Comparison of ENCODE assay signal across 14 mouse cellular contexts in genomic region chr5:142505695-142506423, GRCm38 (mm10). TPM values are rescaled to one million over a fixed set of nuclear protein-coding genes. Genes with fewer than 3 reads are reported as not detected.
DNase-seq lines count a peak whose midpoint lies in the region; ATAC-seq lines count a peak whose summit lies in the region.
"Had no signal": no experiment of that assay in that cellular context is flagged by ENCODE, and none has a peak within 500 bp of the region (broad histone marks: within the 10 kb centered on the region; RNA-seq: fewer than 3 reads in every experiment).

No protein-coding gene starts in this region.

- H3K27me3 ChIP-seq in hindbrain, embryonic 14.5 days (ENCODE audit: control insufficient read depth, insufficient read depth, low read length), result no peaks in the 10 kb centered on the region
- peaks cover 10% of the 10 kb centered on the region; the same call in 1 of the 2 replicates for H3K27me3 ChIP-seq in hindbrain, embryonic 12.5 days
- H3K27me3 ChIP-seq: embryonic facial prominence, embryonic 12.5 days; limb, embryonic 15.5 days; midbrain, embryonic 13.5 days had no signal

- peaks cover 11% of the 10 kb centered on the region; the same call in 1 of the 2 replicates for H3K36me3 ChIP-seq in hindbrain, embryonic 14.5 days (replicated peaks; ENCODE audit: control insufficient read depth, insufficient read depth)
- no peaks in the 10 kb centered on the region for H3K36me3 ChIP-seq in hindbrain, embryonic 12.5 days
- H3K36me3 ChIP-seq: embryonic facial prominence, embryonic 12.5 days; limb, embryonic 15.5 days had no signal

- 79% methylated on average over 3 of the region's 3 CpGs for WGBS in hindbrain, embryonic 14.5 days
- 70% methylated on average over 3 of the region's 3 CpGs for WGBS in hindbrain, embryonic 12.5 days

- 0 out of 2 replicates have a peak overlapping the region, but pooled peaks have one; percentile 10 for H3K4me2 ChIP-seq in hindbrain, embryonic 14.5 days (replicated peaks)
- no peak overlapping the region for H3K4me2 ChIP-seq in hindbrain, embryonic 12.5 days (replicated peaks)
- H3K4me2 ChIP-seq: embryonic facial prominence, embryonic 12.5 days; limb, embryonic 15.5 days; midbrain, embryonic 13.5 days had no signal

- no peak overlapping the region for H3K9ac ChIP-seq in hindbrain, embryonic 14.5 days
- no peak overlapping the region for H3K9ac ChIP-seq in hindbrain, embryonic 12.5 days
- H3K9ac ChIP-seq: embryonic facial prominence, embryonic 12.5 days; limb, embryonic 15.5 days had no signal

- H3K9me3 ChIP-seq in hindbrain, embryonic 14.5 days (ENCODE audit: control insufficient read depth, low read length), result no peaks in the 10 kb centered on the region
- H3K9me3 ChIP-seq in hindbrain, embryonic 12.5 days (replicated peaks), result no peaks in the 10 kb centered on the region
- H3K9me3 ChIP-seq: embryonic facial prominence, embryonic 12.5 days; limb, embryonic 15.5 days; midbrain, embryonic 13.5 days had no signal

- H3K4me3 ChIP-seq in hindbrain, embryonic 14.5 days (replicated peaks; ENCODE audit: low read length), result no peak overlapping the region
- no peak overlapping the region for H3K4me3 ChIP-seq in hindbrain, embryonic 12.5 days
- H3K4me3 ChIP-seq: embryonic facial prominence, embryonic 12.5 days; limb, embryonic 15.5 days; midbrain, embryonic 13.5 days had no signal

- DNase-seq in CD4-positive, CD25-positive, alpha-beta regulatory T cell, adult 2 months (ENCODE audit: low read depth, low spot score), result peak; percentile 16
- DNase-seq in hindbrain, embryonic 14.5 days (ENCODE audit: low spot score), result no peak
- peak; percentile 36 for DNase-seq in A20 (ENCODE audit: low read depth, low spot score)
- DNase-seq in brain, adult 2 months (ENCODE audit: low read depth, low spot score), result peak; percentile 62
- DNase-seq in left cerebral cortex, adult 8-10 months (ENCODE audit: low spot score in 2 of 2), result no peak
- DNase-seq in left cerebral cortex, adult 18-20 months (ENCODE audit: low spot score in 2 of 2), result no peak
- DNase-seq: kidney, postnatal 14 days had no signal

- no peak overlapping the region for H3K27ac ChIP-seq in hindbrain, embryonic 14.5 days
- no peak overlapping the region for H3K27ac ChIP-seq in hindbrain, embryonic 12.5 days
- H3K27ac ChIP-seq: embryonic facial prominence, embryonic 12.5 days; limb, embryonic 15.5 days; midbrain, embryonic 13.5 days had no signal

- no peak for ATAC-seq in CD4-positive, CD25-positive, alpha-beta regulatory T cell, adult 4 months
- ATAC-seq in hindbrain, embryonic 14.5 days (ENCODE audit: low FRiP score), result no peak
- no peak for ATAC-seq in hindbrain, embryonic 12.5 days (ENCODE audit: low FRiP score)
- ATAC-seq: midbrain, embryonic 13.5 days had no signal

- peaks cover 20% of the 10 kb centered on the region for H3K4me1 ChIP-seq in hindbrain, embryonic 14.5 days (replicated peaks; ENCODE audit: control insufficient read depth, insufficient read depth, low read length)
- H3K4me1 ChIP-seq in hindbrain, embryonic 12.5 days, result peaks cover 16% of the 10 kb centered on the region

RNA-seq across cellular contexts. Expression of gene Papolb, which starts 24.0 kb away (rescaled TPM):
- not detected for polyA plus RNA-seq in CD4-positive, CD25-positive, alpha-beta regulatory T cell, adult 4 months (2017; shearing (Covaris generic))
- 0.23 and 0.25 TPM in 2 replicates for polyA plus RNA-seq in hindbrain, embryonic 14.5 days (2014; fragmentation: Nextera tagmentation; extraction: Ambion mirVana)
- 0.32 and 0.36 TPM in 2 replicates for polyA plus RNA-seq in hindbrain, embryonic 12.5 days (2016; fragmentation: Nextera tagmentation; extraction: Ambion mirVana)
- total RNA-seq in left cerebral cortex, adult 8-10 months (2022), result under 1 TPM; 0.58 to 0.81 (median 0.66) TPM
- under 1 TPM; 0.81 to 0.91 TPM for total RNA-seq in left cerebral cortex, adult 18-20 months (2021)
- total RNA-seq: neutrophil, adult 5-6 weeks had no signal
- polyA plus RNA-seq: spleen, adult 2 months had no signal

RNA-seq across cellular contexts. Expression of gene Ap5z1, which starts 42.1 kb away (rescaled TPM):
- polyA plus RNA-seq in CD4-positive, CD25-positive, alpha-beta regulatory T cell, adult 4 months (2017; shearing (Covaris generic)), result 10 to 100 TPM; 19.5 to 28.9 TPM
- 12.6 and 12.9 TPM in 2 replicates for polyA plus RNA-seq in hindbrain, embryonic 14.5 days (2014; fragmentation: Nextera tagmentation; extraction: Ambion mirVana)
- polyA plus RNA-seq in hindbrain, embryonic 12.5 days (2016; fragmentation: Nextera tagmentation; extraction: Ambion mirVana), result 14.9 and 15.6 TPM in 2 replicates
- total RNA-seq in left cerebral cortex, adult 8-10 months (2022), result 10 to 100 TPM; 20.1 to 25.6 (median 25.1) TPM
- total RNA-seq in left cerebral cortex, adult 18-20 months (2021), result 10 to 100 TPM; 18.3 to 20.5 TPM

RNA-seq across cellular contexts. Expression of gene Radil, which starts 45.0 kb away (rescaled TPM):
- not detected for polyA plus RNA-seq in CD4-positive, CD25-positive, alpha-beta regulatory T cell, adult 4 months (2017; shearing (Covaris generic))
- 17.4 and 17.8 TPM in 2 replicates for polyA plus RNA-seq in hindbrain, embryonic 14.5 days (2014; fragmentation: Nextera tagmentation; extraction: Ambion mirVana)
- polyA plus RNA-seq in hindbrain, embryonic 12.5 days (2016; fragmentation: Nextera tagmentation; extraction: Ambion mirVana), result 7.5 and 8.5 TPM in 2 replicates
- 10 to 100 TPM; 15.1 to 24.0 (median 17.9) TPM for total RNA-seq in left cerebral cortex, adult 8-10 months (2022)
- total RNA-seq in left cerebral cortex, adult 18-20 months (2021), result 10 to 100 TPM; 14.1 to 15.4 TPM
- total RNA-seq: neutrophil, adult 5-6 weeks had no signal

Comparison
In these comparisons a context has a peak if more than half of its experiments do, and no peak if none do; other contexts are left out.
1. DNase-seq: peak in CD4-positive, CD25-positive, alpha-beta regulatory T cell, adult 2 months (single experiment), A20 (single experiment) and brain, adult 2 months (single experiment); none in hindbrain, embryonic 14.5 days (single experiment), left cerebral cortex, adult 8-10 months (0 of 2) and left cerebral cortex, adult 18-20 months (0 of 2).